In the genomic region with DNA sequence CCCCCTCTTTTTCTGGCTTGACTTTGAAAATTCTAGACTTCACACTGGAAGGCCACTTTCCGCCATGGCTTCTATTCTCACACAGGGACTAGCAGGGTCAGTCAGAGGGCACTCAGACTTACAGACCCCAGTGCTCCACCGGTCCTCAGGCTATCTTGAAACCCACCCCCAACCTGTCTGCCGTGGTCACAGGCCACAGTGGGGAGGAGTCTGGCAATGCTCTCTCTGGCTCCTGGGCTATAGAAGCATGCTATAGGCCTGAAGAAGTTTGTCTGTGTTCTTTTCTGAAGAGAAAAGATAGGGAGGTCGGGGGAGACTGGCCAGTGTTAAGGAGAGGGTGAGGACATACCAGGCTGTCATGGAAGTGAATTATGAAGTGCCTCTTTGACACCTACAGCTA, we compare ENCODE assay signal across 9 mouse cellular contexts. TPM values are rescaled to one million over a fixed set of nuclear protein-coding genes. Genes with fewer than 3 reads are reported as not detected.
DNase-seq lines count a peak whose midpoint lies in the region; ATAC-seq and TF ChIP-seq lines count a peak whose summit lies in the region.
"Had no signal": no experiment of that assay in that cellular context is flagged by ENCODE, and none has a peak within 500 bp of the region (broad histone marks: within the 10 kb centered on the region; RNA-seq: fewer than 3 reads in every experiment).

No protein-coding gene starts in this region.

- no peaks in the 10 kb centered on the region for H3K27me3 ChIP-seq in hindbrain, embryonic 10.5 days (ENCODE audit: insufficient read depth, poor library complexity, severe bottlenecking)
- H3K27me3 ChIP-seq in hindbrain, postnatal 0 days (ENCODE audit: insufficient read depth, low read length), result no peaks in the 10 kb centered on the region
- no peaks in the 10 kb centered on the region for H3K27me3 ChIP-seq in embryonic facial prominence, embryonic 13.5 days
- H3K27me3 ChIP-seq in limb, embryonic 15.5 days, result no peaks in the 10 kb centered on the region

- no peak overlapping the region for H3K4me2 ChIP-seq in hindbrain, postnatal 0 days (ENCODE audit: low read depth, low read length)
- H3K4me2 ChIP-seq in embryonic facial prominence, embryonic 13.5 days, result peak overlapping the region; percentile 58
- peak overlapping the region; percentile 36; the same call in 1 of the 2 replicates for H3K4me2 ChIP-seq in limb, embryonic 15.5 days

- peaks cover 48% of the 10 kb centered on the region for H3K4me1 ChIP-seq in hindbrain, embryonic 10.5 days (replicated peaks)
- peaks cover 9% of the 10 kb centered on the region; the same call in 1 of the 2 replicates for H3K4me1 ChIP-seq in hindbrain, postnatal 0 days (ENCODE audit: insufficient read depth, low read length)
- peaks cover 28% of the 10 kb centered on the region for H3K4me1 ChIP-seq in brown adipose tissue, adult 24 weeks (ENCODE audit: control insufficient read depth, insufficient read depth, insufficient read length, low read length)
- peaks cover 59% of the 10 kb centered on the region for H3K4me1 ChIP-seq in embryonic facial prominence, embryonic 13.5 days
- peaks cover 33% of the 10 kb centered on the region for H3K4me1 ChIP-seq in limb, embryonic 15.5 days

- no peak overlapping the region for H3K4me3 ChIP-seq in hindbrain, embryonic 10.5 days
- H3K4me3 ChIP-seq in hindbrain, postnatal 0 days (ENCODE audit: low read length), result no peak overlapping the region
- H3K4me3 ChIP-seq in brown adipose tissue, adult 24 weeks (ENCODE audit: insufficient read depth, low read depth, low read length), result no peak overlapping the region
- H3K4me3 ChIP-seq in embryonic facial prominence, embryonic 13.5 days, result peak overlapping the region; percentile 22; the same call in 1 of the 2 replicates
- H3K4me3 ChIP-seq in limb, embryonic 15.5 days, result no peak overlapping the region

- TF ChIP-seq CTCF in hindbrain, postnatal 0 days (IDR thresholded peaks at IDR 0.05; ENCODE audit: low read depth), result no peak

- no peak overlapping the region for H3K9ac ChIP-seq in hindbrain, postnatal 0 days (replicated peaks; ENCODE audit: low read length)
- peak overlapping the region; percentile 57; the same call in 1 of the 2 replicates for H3K9ac ChIP-seq in embryonic facial prominence, embryonic 13.5 days
- H3K9ac ChIP-seq in limb, embryonic 15.5 days, result no peak overlapping the region

- ATAC-seq in hindbrain, postnatal 0 days, result no peak
- ATAC-seq in embryonic facial prominence, embryonic 13.5 days (ENCODE audit: insufficient number of reproducible peaks, insufficient read depth, low FRiP score, low TSS enrichment, low read depth), result no peak
- ATAC-seq in limb, embryonic 15.5 days (ENCODE audit: insufficient number of reproducible peaks, low FRiP score, low TSS enrichment, low read depth), result no peak
- ATAC-seq in CD4-positive, CD25-positive, alpha-beta regulatory T cell, adult 4 months, result no peak

- H3K27ac ChIP-seq in hindbrain, embryonic 10.5 days, result peak overlapping the region; percentile 84
- H3K27ac ChIP-seq in hindbrain, postnatal 0 days, result no peak overlapping the region
- H3K27ac ChIP-seq in brown adipose tissue, adult 24 weeks (replicated peaks; ENCODE audit: low read depth, low read length), result 0 out of 2 replicates have a peak overlapping the region, but pooled peaks have one; percentile 89
- peak overlapping the region; percentile 100 for H3K27ac ChIP-seq in embryonic facial prominence, embryonic 13.5 days
- H3K27ac ChIP-seq in limb, embryonic 15.5 days, result peak overlapping the region; percentile 97

- WGBS in hindbrain, embryonic 10.5 days, result 46% methylated on average over 4 of the region's 4 CpGs
- 59% methylated on average over 4 of the region's 4 CpGs for WGBS in hindbrain, postnatal 0 days
- WGBS in embryonic facial prominence, embryonic 13.5 days, result 27% methylated on average over 4 of the region's 4 CpGs
- 27% methylated on average over 4 of the region's 4 CpGs for WGBS in limb, embryonic 15.5 days

- peaks cover 27% of the 10 kb centered on the region for H3K36me3 ChIP-seq in hindbrain, embryonic 10.5 days
- peaks cover 8% of the 10 kb centered on the region; the same call in 1 of the 2 replicates for H3K36me3 ChIP-seq in hindbrain, postnatal 0 days (ENCODE audit: insufficient read depth, low read length)
- peaks cover 14% of the 10 kb centered on the region for H3K36me3 ChIP-seq in embryonic facial prominence, embryonic 13.5 days
- H3K36me3 ChIP-seq in limb, embryonic 15.5 days, result peaks cover 14% of the 10 kb centered on the region; the same call in 1 of the 2 replicates

- DNase-seq in hindbrain, embryonic 10.5 days (ENCODE audit: low spot score), result no peak
- DNase-seq in hindbrain, postnatal 0 days (ENCODE audit: low spot score), result no peak
- no peak for DNase-seq in right cerebral cortex, adult 2 months (ENCODE audit: low spot score in 2 of 2)
- DNase-seq in urinary bladder, postnatal 14 days (ENCODE audit: low spot score), result no peak

- no peaks in the 10 kb centered on the region for H3K9me3 ChIP-seq in hindbrain, embryonic 10.5 days
- no peaks in the 10 kb centered on the region for H3K9me3 ChIP-seq in hindbrain, postnatal 0 days (ENCODE audit: low read length)
- H3K9me3 ChIP-seq in embryonic facial prominence, embryonic 13.5 days, result no peaks in the 10 kb centered on the region
- no peaks in the 10 kb centered on the region for H3K9me3 ChIP-seq in limb, embryonic 15.5 days

RNA-seq across cellular contexts. Expression of a gene that starts 39.9 kb away (rescaled TPM):
- polyA plus RNA-seq in hindbrain, embryonic 10.5 days (2016; fragmentation: Nextera tagmentation; extraction: Ambion mirVana), result 757 and 846 TPM in 2 replicates
- 613 and 715 TPM in 2 replicates for total RNA-seq in hindbrain, postnatal 0 days (2014; rRNA removed)
- 412 and 457 TPM in 2 replicates for polyA plus RNA-seq in hindbrain, postnatal 0 days (2015; fragmentation: Nextera tagmentation; extraction: Ambion mirVana)
- polyA plus RNA-seq in brown adipose tissue, adult 24 weeks (2012; ENCODE audit: insufficient read depth, insufficient read length, missing spikeins), result 9.1 and 16.2 TPM in 2 replicates
- polyA plus RNA-seq in embryonic facial prominence, embryonic 13.5 days (2015; fragmentation: Nextera tagmentation; extraction: Ambion mirVana), result 392 and 441 TPM in 2 replicates
- polyA plus RNA-seq in limb, embryonic 15.5 days (2015; fragmentation: Nextera tagmentation; extraction: Ambion mirVana), result 308 and 341 TPM in 2 replicates
- polyA plus RNA-seq in CD4-positive, CD25-positive, alpha-beta regulatory T cell, adult 4 months (2017; shearing (Covaris generic)), result under 1 TPM; 0.36 to 0.58 TPM
- total RNA-seq: MEL had no signal

Comparison
In these comparisons a context has a peak if more than half of its experiments do, and no peak if none do; other contexts are left out.
1. RNA of a gene that starts 39.9 kb away (polyA plus RNA-seq): 757 to 846 TPM in hindbrain, embryonic 10.5 days, 412 to 457 TPM in hindbrain, postnatal 0 days, 392 to 441 TPM in embryonic facial prominence, embryonic 13.5 days and 308 to 341 TPM in limb, embryonic 15.5 days; 9.1 to 16.2 TPM in brown adipose tissue, adult 24 weeks and 0.36 to 0.58 TPM in CD4-positive, CD25-positive, alpha-beta regulatory T cell, adult 4 months; every median in the first group is over 10 times any median in the second.